Mouse (Mus musculus) hindbrain, embryonic 14.5 days (tissue): Measurements from ENCODE around the gene Cactin. TPM values are rescaled to one million over a fixed set of nuclear protein-coding genes. Genes with fewer than 3 reads are reported as not detected.

ENCODE experiments used
- ATAC-seq: fragments of 200-750 bp; cut with Nextera tagmentation; 2 replicates; pipeline ENCODE4 v1.8.0; 2017; ENCODE audit warnings: moderate number of reproducible peaks, mild to moderate bottlenecking, moderate TSS enrichment, moderate library complexity; ENCODE audit not compliant: low FRiP score
- DNase-seq: peaks from one replicate; pipeline ENCODE4 v3.0.0-alpha.2; 2015; ENCODE audit warnings: low spot score
- H3K27ac ChIP-seq: fragments of 300-500 bp; sonication (generic); 2 replicates; pipeline ENCODE4 v1.5.1; 2014; ENCODE audit warnings: mild to moderate bottlenecking, moderate library complexity
- H3K27me3 ChIP-seq: fragments of 300-500 bp; sonication (generic); 2 replicates; pipeline ENCODE4 v1.6.1; 2014; ENCODE audit warnings: mild to moderate bottlenecking, low read length, mixed read lengths; ENCODE audit not compliant: control insufficient read depth, insufficient read depth
- H3K36me3 ChIP-seq: fragments of 300-500 bp; sonication (generic); replicated peaks from 2 replicates; pipeline ENCODE4 v1.6.1; 2014; ENCODE audit not compliant: control insufficient read depth, insufficient read depth
- H3K4me1 ChIP-seq: fragments of 300-500 bp; sonication (generic); replicated peaks from 2 replicates; pipeline ENCODE4 v1.6.1; 2014; ENCODE audit warnings: antibody characterized with exemption, low read length, mixed read lengths; ENCODE audit not compliant: control insufficient read depth, insufficient read depth
- H3K4me2 ChIP-seq: fragments of 300-500 bp; sonication (generic); replicated peaks from 2 replicates; pipeline ENCODE4 v1.6.1; 2014; ENCODE audit warnings: mild to moderate bottlenecking, moderate library complexity
- H3K4me3 ChIP-seq: fragments of 300-500 bp; sonication (generic); replicated peaks from 2 replicates; pipeline ENCODE4 v1.5.1; 2014; ENCODE audit warnings: mild to moderate bottlenecking, low read length
- H3K9ac ChIP-seq: fragments of 300-500 bp; sonication (generic); 2 replicates; pipeline ENCODE4 v1.6.1; 2014
- H3K9me3 ChIP-seq: fragments of 300-500 bp; sonication (generic); 2 replicates; pipeline ENCODE4 v1.6.1; 2016; ENCODE audit warnings: low read length; ENCODE audit not compliant: control insufficient read depth
- WGBS: fragments of 180-500 bp; shearing (Covaris S2); extraction: QIAGEN DNeasy Blood & Tissue Kit; methylation state at CpG from one replicate; pipeline ENCODE4 v1.1.7; 2014; 5-methylcytosine and 5-hydroxymethylcytosine counted together
- polyA plus RNA-seq: library from polyadenylated mRNA; unstranded; fragments of >200 nt; fragmentation: Nextera tagmentation; extraction: Ambion mirVana; gene quantifications from 2 replicates; pipeline ENCODE4 v1.2.1, GENCODE M21; 2014

The Cactin gene
- polyA plus RNA-seq, 1 experiment from 2014 or later: 18.7 TPM

GRCm38 (mm10) chr10:81332277-81332676 is 11.4 kb downstream of the Cactin start:
- DNase-seq (no peak), ATAC-seq (no peak)
- Histone ChIP-seq H3K9me3 (no peaks in the 10 kb centered on the region), H3K4me2 (no peak overlapping the region), H3K4me1 (no peaks in the 10 kb centered on the region), H3K4me3 (no peak overlapping the region), H3K9ac (no peak overlapping the region; the same call in 1 of the 2 replicates), H3K27me3 (peaks cover 18% of the 10 kb centered on the region), H3K36me3 (peaks cover 8% of the 10 kb centered on the region; the same call in 1 of the 2 replicates), H3K27ac (no peak overlapping the region)
- 9% methylated on average over 29 of the region's 29 CpGs for WGBS

- Histone ChIP-seq H3K4me3 (no peak overlapping the region), H3K4me2 (no peak overlapping the region), H3K4me1 (no peaks in the 10 kb centered on the region), H3K9ac (no peak overlapping the region), H3K27me3 (peaks cover 32% of the 10 kb centered on the region), H3K36me3 (no peaks in the 10 kb centered on the region), H3K27ac (no peak overlapping the region), H3K9me3 (no peaks in the 10 kb centered on the region)
- ATAC-seq (no peak), DNase-seq (no peak)
- WGBS: 61% methylated on average over 11 of the region's 11 CpGs
Observed at GRCm38 (mm10) chr10:81334324-81334723, 13.4 kb downstream of the Cactin start.

- Histone ChIP-seq H3K9ac (0 out of 2 replicates have a peak overlapping the region, but pooled peaks have one; percentile 4), H3K27me3 (peaks cover 32% of the 10 kb centered on the region), H3K27ac (no peak overlapping the region), H3K4me2 (no peak overlapping the region), H3K9me3 (no peaks in the 10 kb centered on the region), H3K36me3 (no peaks in the 10 kb centered on the region), H3K4me3 (no peak overlapping the region), H3K4me1 (no peaks in the 10 kb centered on the region)
- 40% methylated on average over 16 of the region's 19 CpGs for WGBS
- DNase-seq (no peak), ATAC-seq (0 out of 2 replicates have a peak, but pooled peaks have one; percentile 29)
Observed at GRCm38 (mm10) chr10:81335393-81336340, 14.8 kb downstream of the Cactin start.

GRCm38 (mm10) chr10:81336558-81336957 is 15.7 kb downstream of the Cactin start:
- Histone ChIP-seq H3K9me3 (no peaks in the 10 kb centered on the region), H3K27ac (no peak overlapping the region), H3K4me1 (no peaks in the 10 kb centered on the region), H3K4me3 (no peak overlapping the region), H3K36me3 (no peaks in the 10 kb centered on the region), H3K27me3 (peaks cover 40% of the 10 kb centered on the region), H3K9ac (no peak overlapping the region), H3K4me2 (no peak overlapping the region)
- no peak for DNase-seq
- ATAC-seq: no peak
- WGBS: 97% methylated on average over 4 of the region's 4 CpGs

DNA sequence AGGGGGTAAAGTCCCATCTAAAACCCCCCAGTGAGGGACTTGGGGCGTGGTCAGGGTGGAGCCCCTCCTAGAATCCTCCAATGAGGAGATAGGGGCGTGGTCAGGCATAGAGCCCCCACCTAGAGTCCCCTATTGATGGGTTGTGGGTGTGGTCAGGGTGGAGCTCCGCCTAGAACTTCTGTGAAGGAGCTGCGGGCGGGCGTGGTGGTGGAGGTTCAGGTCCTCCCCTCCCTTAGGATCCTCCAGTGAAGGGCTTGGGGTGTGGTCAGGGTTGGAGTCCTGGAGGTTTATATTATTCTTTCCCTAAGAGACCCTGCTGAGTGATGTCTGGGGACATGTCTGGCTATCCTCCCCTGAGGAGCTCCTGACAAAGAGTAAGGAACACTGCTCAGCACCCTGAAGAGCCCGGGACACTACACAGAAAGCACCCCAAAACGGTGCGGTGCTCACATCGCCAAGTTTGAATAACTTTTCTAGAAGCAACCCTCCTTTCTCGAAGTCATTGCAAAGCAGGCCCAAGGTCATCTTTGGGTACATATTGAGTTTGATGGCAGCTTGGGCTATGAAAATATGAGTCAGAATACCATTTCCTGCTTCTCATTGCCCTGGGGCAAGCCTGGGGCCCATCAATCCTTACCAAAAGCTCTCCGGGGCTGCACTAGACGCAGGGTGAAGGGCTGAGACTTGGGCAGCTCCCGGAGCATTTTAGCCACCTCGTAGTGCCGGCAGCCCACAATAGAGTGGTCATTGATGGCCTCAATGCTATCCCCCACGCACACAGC is 19.8 kb downstream of the Cactin start:
- Histone ChIP-seq H3K4me3 (no peak overlapping the region), H3K36me3 (no peaks in the 10 kb centered on the region), H3K9me3 (no peaks in the 10 kb centered on the region), H3K27me3 (peaks cover 62% of the 10 kb centered on the region), H3K4me1 (peaks cover 6% of the 10 kb centered on the region), H3K9ac (no peak overlapping the region), H3K4me2 (no peak overlapping the region), H3K27ac (no peak overlapping the region)
- 39% methylated on average over 17 of the region's 17 CpGs for WGBS
- ATAC-seq: no peak
- DNase-seq: no peak

DNA sequence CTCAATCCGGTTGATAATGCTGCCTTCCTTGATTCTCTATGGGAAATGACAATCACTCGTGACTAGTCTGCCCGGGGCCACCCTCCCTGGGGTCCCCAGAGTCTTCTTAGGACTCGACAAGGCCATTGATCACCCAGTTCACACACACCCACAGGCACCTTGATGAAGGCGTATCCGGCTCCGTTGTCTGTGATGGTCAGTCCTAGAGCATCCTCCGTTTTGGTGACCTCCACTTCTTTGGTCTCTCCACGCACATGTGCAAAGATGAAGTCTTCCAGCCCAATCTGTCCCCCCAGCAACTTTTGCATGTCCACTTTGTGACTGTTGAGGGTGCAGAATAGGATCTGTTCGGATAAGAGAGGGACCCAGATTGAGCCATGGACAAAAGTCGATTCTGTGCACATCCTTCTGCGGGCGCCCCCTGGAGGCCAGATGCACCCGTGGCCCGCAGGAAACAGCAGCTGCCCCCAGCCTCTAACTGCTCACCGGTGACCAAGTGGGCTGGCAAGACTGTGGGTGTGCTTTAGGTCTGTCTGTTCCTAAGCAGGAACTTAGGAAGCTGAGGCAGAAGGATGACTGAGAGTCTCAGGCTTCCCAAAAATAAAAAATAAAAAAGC is 20.5 kb downstream of the Cactin start:
- no peaks in the 10 kb centered on the region for H3K36me3 ChIP-seq
- no peak overlapping the region for H3K27ac ChIP-seq
- H3K9me3 ChIP-seq: no peaks in the 10 kb centered on the region
- ATAC-seq (no peak), DNase-seq (no peak)
- peaks cover 6% of the 10 kb centered on the region for H3K4me1 ChIP-seq
- WGBS: 33% methylated on average over 16 of the region's 16 CpGs
- H3K4me3 ChIP-seq: no peak overlapping the region
- H3K4me2 ChIP-seq: no peak overlapping the region
- peaks cover 66% of the 10 kb centered on the region for H3K27me3 ChIP-seq
- no peak overlapping the region for H3K9ac ChIP-seq

DNA sequence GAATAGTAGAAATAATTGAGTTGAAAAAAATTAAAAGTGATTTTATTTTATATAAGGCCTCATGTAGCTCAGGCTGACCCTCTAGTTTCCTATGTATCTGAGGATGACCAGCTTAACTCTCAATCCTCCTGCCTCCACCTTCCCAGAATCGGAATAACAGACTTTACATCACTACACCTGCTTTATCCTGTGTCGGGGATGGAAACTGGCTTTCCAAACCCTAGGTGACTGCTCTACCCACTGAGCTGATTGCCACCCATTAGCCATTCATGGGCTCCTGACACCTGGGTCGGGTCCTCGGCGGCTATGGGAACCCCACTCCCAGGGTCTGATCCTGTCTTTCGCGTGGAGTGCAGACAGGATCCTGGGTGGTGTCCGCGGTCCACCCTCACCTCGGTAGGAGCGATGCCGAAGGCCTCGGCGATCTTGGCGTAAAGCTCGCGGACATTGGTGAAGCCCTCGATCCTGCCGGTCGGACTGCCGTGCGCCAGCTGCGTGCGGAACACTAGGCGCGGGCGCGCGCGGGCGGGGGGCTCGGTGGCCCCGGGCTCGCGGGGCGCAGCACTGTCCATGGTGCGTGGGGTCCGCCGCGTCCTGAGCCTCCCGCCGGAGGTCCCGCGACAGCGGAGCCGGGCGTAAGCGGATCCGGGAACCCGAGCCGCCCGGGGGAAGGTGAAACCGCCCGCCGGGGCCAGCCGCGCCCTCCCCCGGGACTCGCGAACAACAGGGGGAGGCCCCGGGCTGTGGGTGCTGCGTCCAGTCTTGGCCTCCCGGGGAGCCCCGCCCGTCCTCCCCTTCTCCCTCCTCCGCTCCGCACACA is 22.0 kb downstream of the Cactin start, which contains the start of gene Gipc3:
TSS of gene Gipc3 (minus strand) at position 581 of the 820 bp plus-strand sequence.
- peak within 1 kb of the TSS; percentile 36 for H3K4me3 ChIP-seq
- H3K36me3 ChIP-seq: no peaks in the 10 kb centered on the region
- no peak for DNase-seq
- H3K4me1 ChIP-seq: peaks cover 6% of the 10 kb centered on the region
- 5% methylated on average over 63 of the region's 67 CpGs for WGBS
- peak within 1 kb of the TSS; percentile 51 for H3K9ac ChIP-seq
- no peak within 1 kb of the TSS for H3K27ac ChIP-seq
- peak within 1 kb of the TSS; percentile 70 for H3K4me2 ChIP-seq
- peaks cover 63% of the 10 kb centered on the region for H3K27me3 ChIP-seq
- no peaks in the 10 kb centered on the region for H3K9me3 ChIP-seq
- ATAC-seq: no peak

- Histone ChIP-seq H3K36me3 (no peaks in the 10 kb centered on the region), H3K27me3 (peaks cover 55% of the 10 kb centered on the region), H3K4me2 (no peak overlapping the region), H3K4me1 (peaks cover 11% of the 10 kb centered on the region), H3K4me3 (no peak overlapping the region), H3K9me3 (no peaks in the 10 kb centered on the region), H3K27ac (no peak overlapping the region), H3K9ac (no peak overlapping the region)
- 57% methylated on average over 8 of the region's 8 CpGs for WGBS
- ATAC-seq (no peak), DNase-seq (no peak)
Observed at GRCm38 (mm10) chr10:81344421-81345161, 23.7 kb downstream of the Cactin start.
